Mouse (Mus musculus): ENCODE data around the gene Foxl2.

Gene Foxl2

GRCm38 (mm10) chr9:98955103-98955715, at the start of gene Foxl2:
TSS of gene Foxl2 (plus strand) at chr9:98955288.
- DNase-seq (ENCODE audit: low read depth, low spot score), result peak; percentile 48

- DNase-seq (ENCODE audit: low read depth, low spot score), result no peak
These were observed 34.2 kb upstream of the Foxl2 start for GRCm38 (mm10) chr9:98920629-98921523.

DNA sequence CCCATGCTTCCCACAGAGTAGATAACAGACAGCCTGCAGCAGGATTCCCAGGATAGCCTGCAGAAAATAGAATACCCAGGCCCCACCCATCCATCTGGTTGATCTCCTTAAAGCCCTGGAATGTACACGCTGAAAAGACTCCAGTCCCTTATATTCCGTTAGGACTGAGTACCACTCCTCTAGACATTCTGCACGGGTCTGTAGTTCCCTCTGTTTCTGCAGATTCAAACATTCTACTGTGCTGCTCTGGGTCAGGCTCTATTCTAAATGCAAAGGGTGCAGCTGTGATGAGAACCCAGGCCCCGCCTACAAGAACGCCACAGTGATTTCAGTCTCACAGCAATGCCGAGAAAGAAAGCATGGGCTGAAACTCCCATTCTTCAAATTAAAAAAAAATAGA, 32.0 kb upstream of the Foxl2 start:
- no peak for DNase-seq (ENCODE audit: low read depth, low spot score)

DNA sequence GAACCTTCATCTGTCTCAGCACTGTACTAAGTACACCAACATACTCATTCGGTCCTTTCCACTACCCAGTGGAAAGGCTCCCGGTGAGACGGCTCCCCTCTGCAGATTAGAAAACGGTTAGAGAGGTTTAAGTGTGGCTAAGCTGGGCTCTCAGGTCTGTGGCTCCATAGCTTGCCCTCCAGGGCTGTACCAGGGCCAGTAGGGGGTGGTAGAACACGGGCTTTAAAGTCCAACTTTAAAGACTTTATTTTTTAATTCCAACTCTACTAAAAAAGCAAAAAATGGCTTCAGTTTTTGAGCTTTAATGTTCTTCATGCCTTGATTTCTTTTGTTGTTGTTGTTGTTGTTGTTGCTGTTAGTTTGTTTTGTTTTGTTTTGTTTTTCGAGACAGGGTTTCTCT, 30.9 kb upstream of the Foxl2 start:
- no peak for DNase-seq (ENCODE audit: low read depth, low spot score)

DNA sequence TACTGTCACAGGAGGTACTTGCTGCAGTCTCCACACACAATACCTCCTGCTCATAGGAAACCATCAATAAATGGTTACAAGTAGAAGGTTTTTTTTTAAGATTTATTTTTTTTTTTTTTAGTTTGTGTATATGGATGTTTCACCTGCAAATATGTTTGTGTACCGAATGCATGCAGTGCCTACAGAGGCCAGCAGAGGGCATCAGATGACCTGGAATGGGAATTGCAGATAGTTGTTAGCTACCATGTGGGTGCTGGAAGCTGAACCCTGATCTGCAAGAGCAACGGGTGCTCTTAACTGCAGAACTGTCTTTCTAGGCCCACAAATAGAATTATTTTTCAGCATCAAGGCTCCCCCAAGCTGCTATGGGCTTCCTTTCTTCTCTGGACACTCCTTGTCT, 25.6 kb upstream of the Foxl2 start:
- peak; percentile 58 for DNase-seq (ENCODE audit: low read depth, low spot score)

GRCm38 (mm10) chr9:98932931-98933330, 22.2 kb upstream of the Foxl2 start:
- no peak for DNase-seq (ENCODE audit: low read depth, low spot score)

DNA sequence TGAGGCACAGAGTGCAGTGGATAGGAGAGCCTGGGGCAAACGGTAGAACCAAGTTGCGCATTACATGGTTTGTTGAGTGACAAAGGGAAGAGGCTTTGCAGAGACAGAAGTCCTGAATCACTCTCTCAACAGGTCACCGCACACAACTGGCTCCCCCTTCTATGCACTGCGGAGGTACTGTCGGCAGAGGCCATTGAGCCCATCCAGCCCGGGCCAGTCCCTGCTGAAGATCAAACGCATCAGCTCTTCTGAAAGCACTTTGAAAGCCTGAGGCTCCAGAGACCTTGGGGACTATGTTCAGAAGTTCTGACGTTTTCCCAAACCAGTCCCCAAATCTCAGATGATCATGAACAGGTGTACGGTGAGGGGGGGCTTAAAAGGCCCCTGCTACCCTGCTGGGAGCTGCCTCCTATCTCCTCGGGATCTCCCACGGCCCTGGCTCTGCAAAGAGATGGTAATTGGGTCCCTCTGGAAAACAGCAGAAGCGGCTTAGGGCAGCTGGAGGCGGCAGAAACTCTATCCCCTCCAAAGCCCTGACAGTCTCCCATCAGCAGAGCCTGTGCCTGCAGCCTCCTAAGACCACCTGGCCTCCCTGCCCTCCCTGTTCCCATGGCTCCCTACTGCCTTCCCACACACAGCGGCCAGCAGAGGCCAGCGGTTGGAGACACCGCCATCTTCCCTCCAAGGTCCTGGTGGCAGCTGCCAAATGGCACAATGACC, 19.7 kb upstream of the Foxl2 start:
- no peak for DNase-seq (ENCODE audit: low read depth, low spot score)

- peak; percentile 40 for DNase-seq (ENCODE audit: low read depth, low spot score)
These were observed 15.8 kb upstream of the Foxl2 start for GRCm38 (mm10) chr9:98939290-98939689.

GRCm38 (mm10) chr9:98952171-98953050, 2.7 kb upstream of the Foxl2 start:
- peak; percentile 42 for DNase-seq (ENCODE audit: low read depth, low spot score)

DNA sequence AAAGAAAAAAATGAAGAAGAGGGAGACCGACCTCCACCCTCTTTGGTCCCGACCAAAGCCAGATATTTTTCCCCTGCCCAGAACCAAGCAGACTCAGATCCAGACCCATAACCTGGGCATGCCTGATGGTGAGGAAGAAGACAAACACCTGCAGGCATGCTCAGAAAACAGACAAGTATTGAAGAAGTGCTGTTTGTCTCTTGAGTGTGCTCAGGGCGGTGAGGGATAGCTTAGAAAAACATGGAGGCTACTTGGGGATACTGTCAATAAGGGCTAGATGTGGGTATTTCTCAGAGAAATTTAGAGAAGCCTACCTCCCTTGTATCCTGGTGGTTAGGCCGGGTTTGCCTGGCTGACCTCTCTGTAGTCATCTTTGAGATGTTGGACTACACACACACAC, 1.8 kb upstream of the Foxl2 start:
- DNase-seq (ENCODE audit: low read depth, low spot score), result no peak

- no peak for DNase-seq (ENCODE audit: low read depth, low spot score)
These were observed 1.3 kb upstream of the Foxl2 start for GRCm38 (mm10) chr9:98953830-98954229.

GRCm38 (mm10) chr9:98954391-98955102, 541 bp upstream of the Foxl2 start:
- peak; percentile 55 for DNase-seq (ENCODE audit: low read depth, low spot score)

GRCm38 (mm10) chr9:98955716-98956224, 682 bp downstream of the Foxl2 start:
- DNase-seq (ENCODE audit: low read depth, low spot score), result peak; percentile 48

GRCm38 (mm10) chr9:98956591-98957381, 1.7 kb downstream of the Foxl2 start:
- peak; percentile 70 for DNase-seq (ENCODE audit: low read depth, low spot score)

DNA sequence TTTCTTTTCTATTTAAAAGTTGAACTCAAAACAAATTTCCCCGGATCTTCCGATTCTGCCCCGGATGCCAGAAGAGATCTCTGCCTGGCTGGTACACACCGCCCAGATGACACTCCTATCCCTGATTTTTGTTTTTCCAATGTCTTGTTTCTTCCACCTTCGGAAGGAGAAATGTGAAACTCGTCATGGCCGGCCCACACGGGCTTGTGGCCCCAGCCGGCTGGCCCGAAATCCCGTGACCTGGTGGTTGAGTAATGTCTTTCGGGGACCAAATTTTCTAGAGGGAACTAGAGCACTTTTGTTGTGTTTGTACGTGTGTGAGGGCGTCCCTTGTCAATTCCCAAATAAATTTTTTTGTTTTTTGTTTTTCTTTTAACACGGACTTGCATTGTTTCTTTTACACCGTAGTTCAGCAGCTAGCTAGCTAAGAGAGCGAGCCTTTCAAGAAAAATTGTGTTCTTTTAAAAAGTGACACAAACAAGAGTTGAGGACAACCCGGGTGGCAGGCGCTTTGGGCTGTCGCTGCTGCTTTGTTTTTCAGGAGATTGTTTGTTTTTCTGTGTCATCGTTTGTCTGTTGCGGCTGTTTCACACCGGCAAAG, 2.8 kb downstream of the Foxl2 start:
- DNase-seq (ENCODE audit: low read depth, low spot score), result no peak

DNA sequence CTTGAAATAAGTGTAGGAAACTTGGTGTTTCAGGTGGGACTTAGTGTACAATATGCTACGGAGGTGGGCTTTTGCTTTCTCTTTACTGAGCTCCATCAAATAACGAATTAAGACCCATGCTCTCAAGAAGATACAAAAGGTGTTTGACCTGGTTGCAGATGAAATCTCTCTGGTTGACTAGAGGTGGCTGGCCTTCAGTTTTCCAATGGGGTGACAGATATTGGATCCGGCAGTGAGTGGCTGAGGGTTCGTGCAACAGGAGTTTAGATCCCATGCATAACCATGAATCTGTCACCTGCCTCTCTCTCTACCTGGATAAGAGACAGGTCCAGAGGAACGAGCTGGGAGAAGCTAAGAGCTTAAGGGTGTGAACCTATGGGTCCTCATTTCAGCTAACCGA, 3.5 kb downstream of the Foxl2 start:
- DNase-seq (ENCODE audit: low read depth, low spot score), result no peak

GRCm38 (mm10) chr9:98959851-98960250, 4.8 kb downstream of the Foxl2 start:
- DNase-seq (ENCODE audit: low read depth, low spot score), result no peak

DNA sequence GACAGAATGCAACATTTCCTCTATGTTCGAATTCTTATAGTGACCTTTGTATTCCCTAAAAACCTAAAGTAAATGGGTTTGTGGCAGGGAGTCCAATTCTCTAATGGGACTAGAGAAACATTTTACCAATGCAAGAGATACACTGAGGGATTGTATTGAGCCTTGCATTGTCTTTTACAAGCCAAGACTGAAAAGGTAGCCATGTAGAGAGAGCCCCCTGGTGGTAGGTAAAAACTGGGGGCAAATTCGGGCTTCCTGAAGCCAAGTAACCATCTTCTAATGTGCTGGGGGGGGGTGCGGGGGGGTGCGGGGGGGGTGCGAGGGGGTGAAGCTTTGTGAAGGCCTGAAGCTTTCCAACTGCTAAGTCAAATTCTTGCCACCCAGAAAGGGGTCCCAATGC, 5.3 kb downstream of the Foxl2 start:
- no peak for DNase-seq (ENCODE audit: low read depth, low spot score)
